Mouse (Mus musculus): ENCODE data around the gene Cops7b. TPM values are rescaled to one million over a fixed set of nuclear protein-coding genes. Genes with fewer than 3 reads are reported as not detected.

Gene Cops7b
- polyA plus RNA-seq, 1 experiment from 2014 or later, result 23.1 TPM

- in situ Hi-C loops (cut with MboI; ENCODE audit: low pct_unique_long_range_greater_than_20kb), result no loop called here
- TF ChIP-seq CTCF (IDR thresholded peaks at IDR 0.05), result no peak
- POLR2A ChIA-PET, result no interaction called here
- H3K27me3 ChIP-seq, result no peaks in the 10 kb centered on the region
- DNase-seq (ENCODE audit: low read depth, low spot score), result no peak
- no peak for ATAC-seq
- CTCF ChIA-PET, result interaction anchor here (1.0 kb wide), 1 partner anchor 10 kb away, joined by 3 read pairs; no protein-coding TSS in a partner anchor
Measured at GRCm38 (mm10) chr1:86559232-86559631, 23.5 kb upstream of the Cops7b start.

GRCm38 (mm10) chr1:86562663-86563062 lies 20.0 kb upstream of the Cops7b start:
- no peak for TF ChIP-seq CTCF (IDR thresholded peaks at IDR 0.05)
- CTCF ChIA-PET, result no interaction called here
- in situ Hi-C loops (cut with MboI; ENCODE audit: low pct_unique_long_range_greater_than_20kb), result no loop called here

DNA sequence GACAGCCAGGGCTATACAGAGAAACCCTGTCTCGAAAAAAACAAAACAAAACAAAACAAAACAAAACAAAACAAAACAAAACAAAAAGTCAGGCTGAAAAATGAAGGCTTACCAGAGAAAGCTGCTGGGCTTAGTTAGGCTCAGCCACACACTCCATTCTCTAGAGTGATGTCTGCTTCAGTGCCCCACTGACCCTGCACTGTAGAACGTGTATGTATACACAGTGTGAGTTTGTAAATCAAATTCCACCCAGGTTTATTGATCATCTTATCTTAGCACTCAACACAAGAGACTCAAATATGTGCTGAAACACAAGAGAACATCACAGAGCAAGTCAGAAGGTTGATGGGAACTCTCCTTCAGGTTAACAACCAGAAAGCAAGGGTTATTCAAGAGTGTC lies 14.3 kb upstream of the Cops7b start:
- CTCF ChIA-PET, result interaction anchor here (0.8 to 2.9 kb wide), 2 partner anchors 10 to 16 kb away, joined by 3 to 9 read pairs; no protein-coding TSS in a partner anchor
- POLR2A ChIA-PET, result interaction anchor here (0.6 to 0.7 kb wide), 2 partner anchors 19 to 744 kb away, joined by 3 read pairs; no protein-coding TSS in a partner anchor
- ATAC-seq (no peak), DNase-seq (ENCODE audit: low read depth, low spot score) (no peak)
- in situ Hi-C loops (cut with MboI; ENCODE audit: low pct_unique_long_range_greater_than_20kb), result no loop called here
- H3K27me3 ChIP-seq, result no peaks in the 10 kb centered on the region
- TF ChIP-seq CTCF (IDR thresholded peaks at IDR 0.05), result no peak

More at GRCm38 (mm10) chr1:86562663-86563062, 20.0 kb upstream of the Cops7b start:
- no peaks in the 10 kb centered on the region for H3K27me3 ChIP-seq
- no peak for ATAC-seq
- DNase-seq (ENCODE audit: low read depth, low spot score), result no peak
- POLR2A ChIA-PET, result interaction anchor here (1.0 kb wide), 1 partner anchor 8 kb away, joined by 3 read pairs; no protein-coding TSS in a partner anchor

- no peaks in the 10 kb centered on the region for H3K27me3 ChIP-seq
- CTCF ChIA-PET, result interaction anchor here (0.8 to 2.9 kb wide), 2 partner anchors 11 to 17 kb away, joined by 3 to 9 read pairs; no protein-coding TSS in a partner anchor
- no peak for ATAC-seq
- in situ Hi-C loops (cut with MboI; ENCODE audit: low pct_unique_long_range_greater_than_20kb), result no loop called here
- POLR2A ChIA-PET, result no interaction called here
- TF ChIP-seq CTCF (IDR thresholded peaks at IDR 0.05), result no peak
- DNase-seq (ENCODE audit: low read depth, low spot score), result no peak
Measured at GRCm38 (mm10) chr1:86569292-86569860, 13.3 kb upstream of the Cops7b start.

GRCm38 (mm10) chr1:86571381-86571780 lies 11.3 kb upstream of the Cops7b start:
- DNase-seq (ENCODE audit: low read depth, low spot score), result no peak
- POLR2A ChIA-PET, result no interaction called here
- in situ Hi-C loops (cut with MboI; ENCODE audit: low pct_unique_long_range_greater_than_20kb), result no loop called here
- no peak for TF ChIP-seq CTCF (IDR thresholded peaks at IDR 0.05)
- H3K27me3 ChIP-seq, result no peaks in the 10 kb centered on the region
- ATAC-seq, result no peak
- CTCF ChIA-PET, result interaction anchor here (1.2 kb wide), 1 partner anchor 10 kb away, joined by 4 read pairs; no protein-coding TSS in a partner anchor

- DNase-seq (ENCODE audit: low read depth, low spot score), result no peak
- ChIA-PET POLR2A (no interaction called here), CTCF (no interaction called here)
- in situ Hi-C loops (cut with MboI; ENCODE audit: low pct_unique_long_range_greater_than_20kb), result no loop called here
- H3K27me3 ChIP-seq, result no peaks in the 10 kb centered on the region
- TF ChIP-seq CTCF (IDR thresholded peaks at IDR 0.05), result no peak
- no peak for ATAC-seq
Measured at GRCm38 (mm10) chr1:86571941-86572340, 10.8 kb upstream of the Cops7b start.

DNA sequence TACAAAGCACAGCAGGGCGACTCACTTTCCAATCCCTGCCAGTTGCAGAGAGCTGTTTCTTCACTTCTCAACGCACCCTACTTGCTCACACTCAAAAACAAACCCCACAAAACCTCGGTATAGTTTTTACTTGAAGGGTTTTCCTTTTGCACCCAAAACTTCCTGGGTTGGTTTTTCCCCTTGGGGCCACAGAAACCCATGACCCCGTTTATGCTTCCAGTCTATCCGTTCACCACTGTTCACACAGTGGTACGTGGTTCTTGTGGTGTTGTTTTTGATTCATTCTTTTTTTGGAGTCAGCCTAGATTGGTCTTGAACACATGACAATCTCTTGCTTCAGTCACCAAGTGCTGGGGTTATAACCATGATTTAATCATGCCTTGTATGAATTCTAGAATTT lies 2.3 kb upstream of the Cops7b start:
- no peak for DNase-seq (ENCODE audit: low read depth, low spot score)
- ChIA-PET POLR2A (no interaction called here), CTCF (no interaction called here)
- ATAC-seq, result no peak
- in situ Hi-C loops (cut with MboI; ENCODE audit: low pct_unique_long_range_greater_than_20kb), result no loop called here
- no peak for TF ChIP-seq CTCF (IDR thresholded peaks at IDR 0.05)
- no peaks in the 10 kb centered on the region for H3K27me3 ChIP-seq

DNA sequence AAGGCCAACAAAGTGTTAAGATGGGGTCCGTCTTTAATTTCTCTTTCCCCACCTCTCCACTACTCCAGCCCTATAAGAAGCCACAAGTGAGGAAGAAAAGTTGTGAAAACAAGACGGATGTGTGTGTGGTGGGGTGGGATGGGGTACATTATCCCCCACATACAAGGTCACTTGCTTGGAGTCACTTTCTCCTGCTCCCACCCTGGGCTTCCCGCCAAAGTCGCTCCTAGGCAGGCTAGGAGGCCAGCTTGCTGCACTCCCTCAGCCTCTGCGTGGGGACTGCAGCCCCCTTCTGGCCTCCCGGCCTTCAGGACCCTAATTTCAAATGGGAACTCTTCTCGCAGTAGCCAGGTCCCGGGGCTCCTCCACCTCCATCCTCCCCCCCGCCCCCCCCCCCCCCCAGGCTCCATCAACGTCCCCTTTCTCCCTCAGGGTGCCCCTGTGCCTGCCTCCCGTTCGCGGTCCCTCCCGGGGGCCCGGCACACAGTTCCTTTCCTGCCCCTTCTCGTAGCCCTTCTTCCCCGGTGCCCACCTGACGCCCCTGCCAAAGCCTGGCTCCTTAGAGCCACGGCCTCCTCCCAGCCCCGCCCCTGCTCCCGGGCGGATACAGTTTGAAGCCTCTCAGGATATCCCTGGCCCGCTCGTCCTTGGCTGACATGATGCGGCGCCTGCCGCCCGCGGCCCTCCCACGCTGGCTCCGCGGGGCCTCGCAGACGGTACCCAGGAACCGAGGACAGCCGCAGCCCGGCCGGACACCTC lies 833 bp upstream of the Cops7b start:
- no peaks in the 10 kb centered on the region for H3K27me3 ChIP-seq
- ATAC-seq (peak; percentile 70), DNase-seq (ENCODE audit: low read depth, low spot score) (no peak)
- ChIA-PET POLR2A (no interaction called here), CTCF (no interaction called here)
- TF ChIP-seq CTCF (IDR thresholded peaks at IDR 0.05), result no peak
- in situ Hi-C loops (cut with MboI; ENCODE audit: low pct_unique_long_range_greater_than_20kb), result no loop called here

DNA sequence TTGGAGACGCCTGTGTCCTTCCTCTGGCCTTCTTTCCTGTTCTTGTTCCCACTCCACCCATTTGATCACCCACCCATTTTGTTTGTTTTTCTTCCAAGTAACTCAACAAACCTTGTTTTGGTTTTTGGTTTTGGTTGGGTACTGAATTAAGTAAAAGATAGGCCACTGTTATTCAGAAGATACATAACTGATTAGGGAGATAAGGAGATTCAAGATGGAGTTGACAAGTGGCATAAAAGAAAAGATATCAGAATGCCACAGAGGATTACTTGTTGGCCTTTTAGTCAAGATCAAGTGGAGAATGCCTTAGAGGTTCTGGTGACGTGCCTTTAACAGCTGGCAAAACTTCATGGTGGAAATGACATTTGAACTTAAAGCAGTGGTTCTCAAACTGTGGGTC lies 1.0 kb downstream of the Cops7b start:
- DNase-seq (ENCODE audit: low read depth, low spot score) (no peak), ATAC-seq (no peak)
- ChIA-PET POLR2A (no interaction called here), CTCF (no interaction called here)
- H3K27me3 ChIP-seq, result no peaks in the 10 kb centered on the region
- in situ Hi-C loops (cut with MboI; ENCODE audit: low pct_unique_long_range_greater_than_20kb), result no loop called here
- no peak for TF ChIP-seq CTCF (IDR thresholded peaks at IDR 0.05)

GRCm38 (mm10) chr1:86586992-86587391 lies 4.3 kb downstream of the Cops7b start:
- in situ Hi-C loops (cut with MboI; ENCODE audit: low pct_unique_long_range_greater_than_20kb), result no loop called here
- H3K27me3 ChIP-seq, result no peaks in the 10 kb centered on the region
- ChIA-PET CTCF (no interaction called here), POLR2A (no interaction called here)
- ATAC-seq (no peak), DNase-seq (ENCODE audit: low read depth, low spot score) (no peak)
- TF ChIP-seq CTCF (IDR thresholded peaks at IDR 0.05), result no peak

- no peak for TF ChIP-seq CTCF (IDR thresholded peaks at IDR 0.05)
- ChIA-PET CTCF (no interaction called here), POLR2A (no interaction called here)
- ATAC-seq (no peak), DNase-seq (ENCODE audit: low read depth, low spot score) (no peak)
- H3K27me3 ChIP-seq, result no peaks in the 10 kb centered on the region
- in situ Hi-C loops (cut with MboI; ENCODE audit: low pct_unique_long_range_greater_than_20kb), result no loop called here
Measured at GRCm38 (mm10) chr1:86594539-86594938, 11.8 kb downstream of the Cops7b start.

Measured in Patski (cell line).